Mouse (Mus musculus) frontal cortex, postnatal 36 days (tissue): ENCODE measurements around the gene Unc93a2.
"Not testable (repeated sequence)": the region's sequence is repeated elsewhere in the genome, so short reads cannot be mapped to it uniquely, and the experiment has no call there.

Experiments used
- DNase-seq, 2 experiments: peaks; one replicate each; pipeline ENCODE4 v3.0.0; 2022; ENCODE audit warnings: low spot score in 2 of 2

Unc93a2 gene

GRCm38 (mm10) chr17:7371879-7372278 is 13.4 kb downstream of the Unc93a2 start, which contains the start of gene Gm49630:
Gene Gm49630 (minus strand): TSS chr17:7371979.
- DNase-seq = not testable (repeated sequence)

- not testable (repeated sequence) for DNase-seq
Measured at GRCm38 (mm10) chr17:7369401-7369800, 15.9 kb downstream of the Unc93a2 start.

- DNase-seq = peak in 1 of 2 experiments; percentile 39
Measured at GRCm38 (mm10) chr17:7366676-7367374, 18.4 kb downstream of the Unc93a2 start.

- peak in 1 of 2 experiments; percentile 20 for DNase-seq
Measured at GRCm38 (mm10) chr17:7366265-7366664, 19.0 kb downstream of the Unc93a2 start.

- not testable (repeated sequence) for DNase-seq
Measured at GRCm38 (mm10) chr17:7365615-7366014, 19.6 kb downstream of the Unc93a2 start.

- DNase-seq = peak in 1 of 2 experiments; percentile 17
Measured at GRCm38 (mm10) chr17:7360749-7361465, 24.4 kb downstream of the Unc93a2 start.

GRCm38 (mm10) chr17:7359806-7360205 is 25.5 kb downstream of the Unc93a2 start:
- DNase-seq = not testable (repeated sequence)

GRCm38 (mm10) chr17:7352596-7352995 is 32.7 kb downstream of the Unc93a2 start, which contains the start of gene Ttll2:
Gene Ttll2 (minus strand): TSS chr17:7352696.
- not testable (repeated sequence) for DNase-seq

- not testable (repeated sequence) for DNase-seq
Measured at GRCm38 (mm10) chr17:7348765-7349164, 36.5 kb downstream of the Unc93a2 start.

GRCm38 (mm10) chr17:7337381-7337780 is 47.9 kb downstream of the Unc93a2 start:
- not testable (repeated sequence) for DNase-seq

- not testable (repeated sequence) for DNase-seq
Measured at GRCm38 (mm10) chr17:7332745-7333144, 52.5 kb downstream of the Unc93a2 start.

- not testable (repeated sequence) for DNase-seq
Measured at GRCm38 (mm10) chr17:7326415-7326814, 58.8 kb downstream of the Unc93a2 start.

- DNase-seq = not testable (repeated sequence)
Measured at GRCm38 (mm10) chr17:7324346-7324745, 60.9 kb downstream of the Unc93a2 start, which contains the start of gene Tcp10a. Gene Tcp10a (plus strand): TSS chr17:7324646.

GRCm38 (mm10) chr17:7319789-7320188 is 65.5 kb downstream of the Unc93a2 start:
- DNase-seq = not testable (repeated sequence)

- not testable (repeated sequence) for DNase-seq
Measured at GRCm38 (mm10) chr17:7315693-7316382, 69.4 kb downstream of the Unc93a2 start.
